Mouse (Mus musculus) cerebellum, postnatal 4 days (tissue): ENCODE results near the gene Etl4.
"Not testable (repeated sequence)": the region's sequence is repeated elsewhere in the genome, so short reads cannot be mapped to it uniquely, and the experiment has no call there.

ENCODE experiments used
- DNase-seq, 2 experiments: peaks; one replicate each; pipeline ENCODE4 v3.0.0; 2022; ENCODE audit warnings: low spot score in 2 of 2, mixed read lengths in 1 of 2

Etl4 gene

DNA sequence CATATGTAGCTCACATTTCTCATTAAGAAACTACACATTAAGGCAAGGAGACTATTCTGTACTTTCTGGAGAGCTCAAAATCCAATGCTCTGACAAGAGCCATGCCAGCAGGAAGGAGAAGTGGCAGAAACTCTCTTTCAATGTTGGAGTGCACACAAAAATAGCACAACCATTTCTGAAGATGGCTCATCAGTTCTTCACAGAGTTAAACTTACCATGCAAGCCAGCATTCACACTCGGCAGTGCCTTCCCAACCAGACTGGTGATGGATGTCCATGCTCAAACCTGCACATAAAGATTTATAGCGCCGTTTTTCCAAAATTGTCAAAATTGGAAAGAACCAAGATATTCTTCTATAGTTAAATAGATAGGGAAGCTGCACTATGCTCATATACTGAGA, 392.9 kb downstream of the Etl4 start:
- no peak for DNase-seq

DNA sequence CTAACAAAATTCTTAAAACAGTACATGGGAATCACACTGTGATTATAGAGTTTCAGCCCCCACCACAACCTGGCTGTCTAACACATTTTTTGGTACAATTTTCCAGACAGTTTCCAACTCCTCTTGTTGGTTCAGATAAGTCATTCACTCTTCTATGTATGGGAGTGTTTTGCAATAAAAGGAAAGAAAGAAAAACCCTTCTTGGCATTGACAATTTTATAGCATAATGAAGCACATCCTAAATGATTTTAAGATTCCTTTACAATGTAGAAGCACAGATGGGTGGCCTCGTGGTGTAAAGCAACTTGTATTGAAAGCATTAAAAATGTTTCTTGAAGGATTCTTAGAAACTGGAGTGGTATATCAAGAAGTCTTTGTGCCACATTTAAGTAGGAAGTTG, 415.4 kb downstream of the Etl4 start:
- no peak for DNase-seq

- no peak for DNase-seq
Observed at GRCm38 (mm10) chr2:20336176-20336575, 426.6 kb downstream of the Etl4 start.

GRCm38 (mm10) chr2:20339016-20339734, 429.6 kb downstream of the Etl4 start:
- no peak for DNase-seq

- no peak for DNase-seq
Observed at GRCm38 (mm10) chr2:20339919-20340318, 430.3 kb downstream of the Etl4 start.

GRCm38 (mm10) chr2:20346873-20347272, 437.3 kb downstream of the Etl4 start:
- DNase-seq, result no peak

DNA sequence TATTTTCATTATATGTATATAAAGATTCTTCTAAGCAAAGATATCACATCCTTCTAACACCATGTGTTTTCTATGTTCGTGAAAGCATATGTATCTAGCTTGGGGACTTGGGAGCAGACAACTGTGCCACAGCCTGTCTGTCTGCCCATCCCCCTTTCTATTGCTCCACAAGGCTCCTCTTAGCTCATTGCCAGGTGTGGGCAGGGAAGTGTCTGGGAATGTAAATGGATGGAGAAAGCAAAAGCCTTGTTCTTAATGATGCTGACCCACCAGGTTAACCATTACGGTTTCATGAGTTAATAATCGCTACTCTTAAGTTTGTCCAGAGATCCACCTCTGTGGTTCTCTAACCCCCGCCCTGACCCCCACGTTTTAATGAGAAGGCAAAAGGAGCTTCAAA, 439.7 kb downstream of the Etl4 start:
- DNase-seq, result no peak

DNA sequence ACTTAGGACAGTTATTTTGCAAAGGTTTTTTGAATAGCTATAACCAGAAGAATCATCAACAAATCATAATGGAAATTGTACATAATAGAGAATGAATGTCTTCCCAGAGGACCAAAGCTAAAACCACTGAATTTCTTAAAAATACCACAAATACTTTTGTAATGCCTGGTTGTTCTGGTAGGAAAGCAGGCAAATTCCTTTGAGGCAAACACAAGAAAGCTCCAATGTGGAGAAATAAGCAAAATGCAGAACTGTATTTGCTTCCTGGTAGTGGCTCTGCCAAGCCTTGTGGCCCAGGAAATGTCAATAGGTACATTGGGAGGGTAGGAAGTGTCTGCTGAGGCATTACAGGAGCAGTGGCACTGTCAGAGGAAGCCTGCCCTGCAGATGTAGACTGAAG, 443.2 kb downstream of the Etl4 start:
- DNase-seq, result no peak

GRCm38 (mm10) chr2:20377026-20377425, 467.4 kb downstream of the Etl4 start:
- no peak for DNase-seq

DNA sequence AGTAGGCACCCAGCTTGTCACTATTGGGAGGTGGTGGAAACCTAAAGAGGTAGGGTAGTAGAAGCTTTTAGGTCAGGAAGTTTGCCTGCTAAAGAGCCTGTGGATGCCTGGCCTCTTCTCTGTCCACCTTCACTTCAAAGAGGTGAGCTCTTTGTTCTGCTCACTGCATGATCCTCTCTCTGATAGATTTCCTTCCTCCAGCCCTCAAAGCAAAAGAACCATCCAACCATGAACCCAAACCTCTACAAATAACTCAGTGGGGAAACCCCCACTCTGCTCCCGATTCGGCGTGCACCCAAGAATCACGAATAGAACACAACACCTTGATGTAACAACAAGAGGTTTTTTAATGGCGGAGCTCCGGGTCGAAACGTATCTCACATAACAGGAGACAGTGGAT, 471.3 kb downstream of the Etl4 start:
- not testable (repeated sequence) for DNase-seq

- DNase-seq, result no peak
Observed at GRCm38 (mm10) chr2:20394083-20394482, 484.5 kb downstream of the Etl4 start.

- DNase-seq, result no peak
Observed at GRCm38 (mm10) chr2:20396978-20397377, 487.4 kb downstream of the Etl4 start.

- DNase-seq, result no peak
Observed at GRCm38 (mm10) chr2:20400556-20400955, 491.0 kb downstream of the Etl4 start.

DNA sequence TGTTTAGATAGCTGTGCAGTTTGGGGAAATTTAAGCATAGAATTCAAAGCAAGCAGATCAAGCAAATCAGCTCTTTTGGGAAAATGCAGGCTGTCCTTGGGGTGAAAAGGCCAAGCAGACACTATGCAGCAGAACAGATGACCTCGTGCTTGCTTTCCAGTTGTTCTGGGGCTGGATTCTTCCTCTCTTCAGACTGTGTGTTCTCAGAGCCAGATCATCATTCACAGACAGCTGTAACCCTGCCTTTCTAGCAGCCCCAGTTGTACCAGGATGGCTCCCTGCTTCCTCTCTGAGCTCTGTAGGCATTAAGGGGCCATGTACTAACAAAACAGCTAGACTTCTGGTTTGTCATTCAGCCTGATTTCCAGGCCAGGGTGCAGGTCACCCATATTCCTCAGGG, 494.8 kb downstream of the Etl4 start:
- no peak for DNase-seq

DNA sequence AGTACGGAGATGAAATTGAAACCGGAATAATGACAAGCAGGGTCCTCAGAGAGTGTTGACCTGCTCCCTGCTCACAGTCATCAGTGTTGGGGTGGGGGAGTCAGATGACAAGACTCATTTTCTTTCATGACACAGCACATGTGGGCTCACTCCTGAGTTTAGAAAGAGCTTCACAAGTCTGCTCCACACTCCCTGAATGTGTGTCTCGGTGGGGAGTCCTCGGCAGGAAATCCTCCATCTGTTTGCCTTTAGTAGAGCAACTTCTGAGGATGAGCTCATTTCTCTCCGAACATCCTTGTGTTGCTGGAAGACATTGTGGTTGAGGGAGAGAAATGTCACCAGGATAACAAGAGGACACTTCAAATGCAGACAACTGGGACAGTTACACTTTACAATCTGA, 497.5 kb downstream of the Etl4 start:
- DNase-seq, result no peak

DNA sequence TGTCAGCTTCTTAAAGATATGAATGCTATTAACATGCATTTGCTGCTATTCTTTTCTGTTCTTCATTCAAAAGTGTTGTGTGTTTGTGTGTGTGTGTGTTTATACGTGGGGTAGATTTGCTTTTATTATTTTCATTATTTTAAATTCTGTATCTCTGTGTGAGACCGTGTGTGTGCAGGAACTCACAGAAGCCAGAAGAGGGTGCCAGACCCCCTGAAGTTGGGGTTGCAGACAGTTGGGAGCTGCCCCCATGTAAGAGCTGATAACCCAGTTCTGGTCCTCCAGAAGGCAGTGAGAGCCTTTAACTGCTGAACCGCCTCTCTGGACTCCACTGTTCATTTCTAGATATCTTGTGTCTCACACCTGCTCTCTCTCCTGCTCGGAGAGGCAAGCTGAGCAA, 505.3 kb downstream of the Etl4 start:
- DNase-seq, result no peak

- no peak for DNase-seq
Observed at GRCm38 (mm10) chr2:20416934-20417614, 507.5 kb downstream of the Etl4 start.

DNA sequence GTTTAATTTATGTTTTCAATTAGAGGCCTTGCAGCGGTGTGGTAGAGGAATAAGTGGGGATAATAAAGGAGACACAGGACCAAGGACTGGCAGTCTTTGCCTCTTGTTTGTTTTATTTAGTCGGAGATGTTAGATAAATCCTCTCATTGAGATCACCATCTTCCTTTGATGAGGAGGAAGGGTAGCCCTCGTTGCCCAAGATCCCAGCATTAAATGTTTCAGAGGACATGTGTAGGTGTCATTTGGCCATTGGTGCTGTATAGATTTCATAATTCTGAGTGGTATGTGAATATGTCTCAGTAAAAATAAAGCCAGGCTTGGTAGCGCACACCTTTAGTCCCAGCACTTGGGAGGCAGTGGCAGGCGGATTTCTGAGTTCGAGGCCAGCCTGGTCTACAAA, 508.4 kb downstream of the Etl4 start:
- no peak for DNase-seq

DNA sequence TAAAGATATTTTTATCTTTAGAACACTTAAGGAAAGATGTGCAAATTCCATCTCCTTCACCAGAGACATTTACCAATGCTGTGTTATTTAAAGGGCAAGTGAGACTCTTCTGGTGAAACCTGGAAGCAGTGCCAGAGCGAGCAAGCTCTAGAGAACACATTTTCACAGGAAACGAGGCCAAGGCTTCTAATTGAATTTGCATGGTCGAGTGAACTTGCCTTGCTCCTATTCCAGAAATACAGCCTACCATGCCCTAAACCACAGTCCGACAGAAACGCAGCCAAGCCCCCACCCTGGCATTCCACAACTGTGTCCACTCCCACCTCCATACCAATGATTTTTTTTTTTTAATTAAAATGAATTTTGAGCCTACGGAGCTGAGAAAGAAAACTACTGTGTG, 510.4 kb downstream of the Etl4 start:
- DNase-seq, result peak in 1 of 2 experiments; percentile 56

DNA sequence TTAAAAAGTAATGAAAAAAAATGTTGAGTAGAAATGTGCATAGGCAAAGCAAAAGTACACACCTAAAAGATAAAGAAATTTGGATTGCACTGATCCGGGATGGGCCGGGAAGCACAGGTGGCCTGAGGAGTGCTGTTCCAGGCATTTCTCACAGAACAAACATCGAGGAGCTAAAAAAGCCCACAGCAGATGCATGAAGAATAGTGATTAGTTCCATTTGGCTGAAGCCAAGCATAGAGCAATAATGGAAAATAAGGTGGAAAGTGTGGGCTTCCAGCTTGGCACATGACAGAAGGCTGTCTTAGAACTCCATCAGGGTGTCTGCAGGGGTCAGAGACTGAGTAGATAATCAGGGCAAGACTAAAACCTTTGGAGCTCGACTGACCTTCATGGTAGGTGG, 512.7 kb downstream of the Etl4 start:
- DNase-seq, result no peak

GRCm38 (mm10) chr2:20433656-20434055, 524.1 kb downstream of the Etl4 start:
- DNase-seq, result no peak

GRCm38 (mm10) chr2:20435530-20435929, 526.0 kb downstream of the Etl4 start:
- DNase-seq, result no peak

- no peak for DNase-seq
Observed at GRCm38 (mm10) chr2:20442731-20443130, 533.2 kb downstream of the Etl4 start.
